Mouse (Mus musculus) lung, embryonic 15.5 days (tissue): Measurements from ENCODE around the gene Fcnb. TPM values are rescaled to one million over a fixed set of nuclear protein-coding genes. Genes with fewer than 3 reads are reported as not detected.

Source experiments
- ATAC-seq: fragments of 200-750 bp; cut with Nextera tagmentation; 2 replicates; pipeline ENCODE4 v1.8.0; 2017; ENCODE audit warnings: moderate number of reproducible peaks, borderline replicate concordance; ENCODE audit not compliant: low FRiP score, low TSS enrichment; ENCODE audit errors: extremely low read depth
- H3K27ac ChIP-seq: fragments of 300-500 bp; sonication (generic); 2 replicates; pipeline ENCODE4 v1.5.1; 2015; ENCODE audit warnings: moderate library complexity, mild to moderate bottlenecking, inconsistent platforms
- H3K27me3 ChIP-seq: fragments of 300-500 bp; sonication (generic); 2 replicates; pipeline ENCODE4 v1.6.1; 2015; ENCODE audit warnings: inconsistent platforms
- H3K36me3 ChIP-seq: fragments of 300-500 bp; sonication (generic); 2 replicates; pipeline ENCODE4 v1.6.1; 2015; ENCODE audit warnings: inconsistent platforms
- H3K4me1 ChIP-seq: fragments of 300-500 bp; sonication (generic); 2 replicates; pipeline ENCODE4 v1.6.1; 2015; ENCODE audit warnings: inconsistent platforms
- H3K4me2 ChIP-seq: fragments of 300-500 bp; sonication (generic); 2 replicates; pipeline ENCODE4 v1.6.1; 2015; ENCODE audit warnings: inconsistent platforms, mild to moderate bottlenecking, moderate library complexity
- H3K4me3 ChIP-seq: fragments of 300-500 bp; sonication (generic); 2 replicates; pipeline ENCODE4 v1.5.1; 2015; ENCODE audit warnings: mild to moderate bottlenecking, inconsistent platforms
- H3K9ac ChIP-seq: fragments of 300-500 bp; sonication (generic); 2 replicates; pipeline ENCODE4 v1.6.1; 2015; ENCODE audit warnings: inconsistent platforms
- H3K9me3 ChIP-seq: fragments of 300-500 bp; sonication (generic); 2 replicates; pipeline ENCODE4 v1.6.1; 2016; ENCODE audit warnings: inconsistent platforms
- WGBS: fragments of 180-500 bp; shearing (Covaris S2); methylation state at CpG from one replicate; pipeline ENCODE4 v1.1.7; 2015; 5-methylcytosine and 5-hydroxymethylcytosine counted together
- polyA plus RNA-seq: library from polyadenylated mRNA; unstranded; fragments of >200 nt; fragmentation: Nextera tagmentation; extraction: Ambion mirVana; gene quantifications from 2 replicates; pipeline ENCODE4 v1.2.1, GENCODE M21; 2015

Fcnb gene
- polyA plus RNA-seq, 1 experiment from 2014 or later: 0.29 TPM

DNA sequence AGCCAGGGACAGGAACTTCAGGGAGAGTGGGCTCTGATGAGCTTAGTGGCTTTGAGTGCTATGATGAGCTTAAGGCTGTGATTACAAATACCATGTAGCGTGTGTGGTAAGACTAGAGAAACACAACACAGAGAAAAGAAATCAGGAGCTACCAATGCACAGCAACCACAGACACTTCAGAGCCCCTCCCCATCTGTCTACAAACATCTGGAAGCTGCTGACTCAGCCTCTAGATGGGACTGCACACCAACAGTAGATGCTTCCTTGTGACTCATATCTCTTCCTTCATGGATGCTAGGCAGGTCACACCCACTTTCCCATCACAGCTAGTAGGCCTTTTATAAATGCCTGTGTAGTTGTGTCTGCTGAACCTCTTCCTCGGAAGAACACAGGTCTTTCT, 17.2 kb upstream of the Fcnb start:
- no peak for ATAC-seq
- Histone ChIP-seq H3K27ac (no peak overlapping the region), H3K4me3 (no peak overlapping the region), H3K4me2 (no peak overlapping the region), H3K9ac (no peak overlapping the region), H3K27me3 (peaks cover 20% of the 10 kb centered on the region; the same call in 1 of the 2 replicates), H3K4me1 (0 out of 2 replicates have a peak, but pooled peaks cover 3% of the 10 kb centered on the region), H3K9me3 (no peaks in the 10 kb centered on the region), H3K36me3 (no peaks in the 10 kb centered on the region)
- WGBS: 84% methylated on average over 2 of the region's 2 CpGs

- no peak overlapping the region for H3K4me3 ChIP-seq
- 67% methylated on average over 9 of the region's 9 CpGs for WGBS
- H3K4me2 ChIP-seq: no peak overlapping the region
- no peak for ATAC-seq
- no peaks in the 10 kb centered on the region for H3K36me3 ChIP-seq
- no peak overlapping the region for H3K9ac ChIP-seq
- H3K27ac ChIP-seq: no peak overlapping the region
- no peaks in the 10 kb centered on the region for H3K9me3 ChIP-seq
- H3K27me3 ChIP-seq: peaks cover 20% of the 10 kb centered on the region; the same call in 1 of the 2 replicates
- H3K4me1 ChIP-seq: 0 out of 2 replicates have a peak, but pooled peaks cover 3% of the 10 kb centered on the region
These were observed 16.3 kb upstream of the Fcnb start for GRCm38 (mm10) chr2:28100796-28101483.

GRCm38 (mm10) chr2:28098547-28099505, 14.1 kb upstream of the Fcnb start:
- Histone ChIP-seq H3K4me1 (0 out of 2 replicates have a peak, but pooled peaks cover 3% of the 10 kb centered on the region), H3K4me2 (peak overlapping the region; percentile 40), H3K27ac (no peak overlapping the region), H3K9ac (no peak overlapping the region), H3K27me3 (peaks cover 20% of the 10 kb centered on the region; the same call in 1 of the 2 replicates), H3K9me3 (no peaks in the 10 kb centered on the region), H3K4me3 (0 out of 2 replicates have a peak overlapping the region, but pooled peaks have one; percentile 3), H3K36me3 (no peaks in the 10 kb centered on the region)
- 9% methylated on average over 24 of the region's 24 CpGs for WGBS
- ATAC-seq: no peak

DNA sequence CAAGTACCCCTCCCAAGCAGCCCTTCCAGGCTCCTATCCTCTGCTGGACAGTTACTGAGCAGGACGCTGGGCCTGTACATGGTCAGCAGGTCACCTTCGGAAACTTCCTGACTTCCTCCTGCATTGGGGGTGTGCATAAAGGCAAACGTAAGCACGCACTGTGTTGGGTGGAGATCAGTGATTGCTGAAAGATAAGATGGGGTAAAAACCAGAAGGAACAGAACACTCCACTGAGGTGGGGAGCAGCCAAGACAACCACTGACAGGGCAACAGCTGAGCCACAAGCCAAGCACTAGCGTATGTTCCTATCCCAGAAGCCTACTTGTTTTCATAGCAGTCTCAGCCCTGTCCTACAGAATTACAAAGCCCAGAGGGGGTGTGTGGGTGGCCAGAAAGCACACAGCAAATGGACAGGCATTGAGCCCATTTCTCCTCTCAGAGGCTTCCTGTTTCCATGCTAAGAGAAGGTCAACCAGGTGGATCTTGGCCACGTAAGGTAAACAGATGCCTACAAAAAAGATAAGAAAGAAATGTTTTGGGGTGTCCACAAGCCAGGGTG, 12.1 kb upstream of the Fcnb start:
- H3K27ac ChIP-seq: no peak overlapping the region
- H3K4me2 ChIP-seq: no peak overlapping the region
- no peaks in the 10 kb centered on the region for H3K9me3 ChIP-seq
- no peak overlapping the region for H3K9ac ChIP-seq
- 72% methylated on average over 6 of the region's 6 CpGs for WGBS
- H3K4me1 ChIP-seq: 0 out of 2 replicates have a peak, but pooled peaks cover 3% of the 10 kb centered on the region
- no peak for ATAC-seq
- H3K4me3 ChIP-seq: no peak overlapping the region
- H3K36me3 ChIP-seq: no peaks in the 10 kb centered on the region
- peaks cover 20% of the 10 kb centered on the region; the same call in 1 of the 2 replicates for H3K27me3 ChIP-seq

GRCm38 (mm10) chr2:28092099-28092498, 7.4 kb upstream of the Fcnb start:
- no peaks in the 10 kb centered on the region for H3K4me1 ChIP-seq
- no peak overlapping the region for H3K9ac ChIP-seq
- ATAC-seq: no peak
- H3K4me2 ChIP-seq: no peak overlapping the region
- no peaks in the 10 kb centered on the region for H3K36me3 ChIP-seq
- no peak overlapping the region for H3K4me3 ChIP-seq
- 73% methylated on average over 8 of the region's 8 CpGs for WGBS
- no peak overlapping the region for H3K27ac ChIP-seq
- H3K27me3 ChIP-seq: no peaks in the 10 kb centered on the region
- H3K9me3 ChIP-seq: no peaks in the 10 kb centered on the region

DNA sequence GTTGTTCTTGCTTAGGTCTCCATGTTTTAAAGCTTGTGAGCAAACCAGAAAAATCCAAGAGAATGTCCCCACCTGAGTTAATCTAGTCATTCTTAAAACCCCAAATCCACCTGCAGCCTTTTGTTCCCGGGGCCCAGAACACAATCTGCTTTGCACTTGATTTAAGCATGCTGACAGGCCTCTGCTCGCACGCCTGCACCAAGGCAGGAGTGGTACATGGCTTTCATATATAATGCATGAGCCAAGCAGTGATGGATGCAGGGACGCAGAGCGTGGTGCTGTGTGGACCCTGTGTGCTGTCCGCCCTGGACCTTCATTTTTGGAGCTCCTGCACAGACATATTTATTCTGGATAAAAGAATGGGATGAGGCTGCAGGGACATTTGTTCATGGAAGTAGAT, 6.4 kb upstream of the Fcnb start:
- WGBS: 81% methylated on average over 6 of the region's 6 CpGs
- ATAC-seq: no peak
- Histone ChIP-seq H3K27ac (no peak overlapping the region), H3K9ac (no peak overlapping the region), H3K4me2 (no peak overlapping the region), H3K9me3 (no peaks in the 10 kb centered on the region), H3K4me1 (no peaks in the 10 kb centered on the region), H3K36me3 (no peaks in the 10 kb centered on the region), H3K4me3 (no peak overlapping the region), H3K27me3 (no peaks in the 10 kb centered on the region)

DNA sequence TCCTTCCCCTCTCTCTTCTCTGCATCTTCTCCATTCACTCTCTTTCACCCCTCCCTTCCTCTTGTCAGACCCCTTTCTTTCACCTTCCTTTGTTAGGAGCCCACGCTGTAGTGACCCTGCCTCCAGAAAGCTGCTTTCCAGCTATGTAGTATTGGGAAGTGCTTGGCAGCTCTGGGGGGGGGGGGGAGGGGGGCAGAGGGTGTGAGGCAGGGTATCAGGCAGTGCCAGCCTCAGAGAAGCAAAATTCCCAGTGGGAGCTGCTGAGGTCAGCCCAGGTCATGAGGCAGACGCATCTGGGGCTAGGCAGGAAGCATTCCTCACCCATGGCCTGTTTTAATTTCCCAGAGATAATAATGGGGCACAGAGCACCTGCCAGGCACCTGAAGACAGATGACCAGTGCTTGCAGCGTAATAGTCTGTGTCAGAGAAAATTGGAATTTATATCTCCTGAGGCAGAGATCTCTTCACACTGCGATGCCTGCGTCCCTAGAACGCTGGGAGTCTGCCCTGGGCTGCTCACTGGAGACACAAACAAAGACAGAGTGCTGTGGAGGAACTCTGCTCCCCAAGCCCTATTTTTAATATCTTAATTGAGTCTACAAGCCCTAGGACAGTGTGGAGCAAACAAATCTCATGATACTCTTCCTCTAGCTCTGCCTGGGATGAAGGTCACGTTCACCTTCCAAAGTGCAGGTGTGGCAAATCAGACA, 5.8 kb upstream of the Fcnb start:
- no peaks in the 10 kb centered on the region for H3K27me3 ChIP-seq
- H3K4me2 ChIP-seq: no peak overlapping the region
- no peaks in the 10 kb centered on the region for H3K36me3 ChIP-seq
- no peak overlapping the region for H3K9ac ChIP-seq
- 54% methylated on average over 7 of the region's 7 CpGs for WGBS
- no peak overlapping the region for H3K4me3 ChIP-seq
- H3K4me1 ChIP-seq: no peaks in the 10 kb centered on the region
- H3K27ac ChIP-seq: no peak overlapping the region
- H3K9me3 ChIP-seq: no peaks in the 10 kb centered on the region
- ATAC-seq: no peak

GRCm38 (mm10) chr2:28089095-28089494, 4.4 kb upstream of the Fcnb start:
- ATAC-seq: peak; percentile 69; the same call in 1 of the 2 replicates
- Histone ChIP-seq H3K4me3 (no peak overlapping the region), H3K27ac (no peak overlapping the region), H3K4me2 (no peak overlapping the region), H3K9me3 (no peaks in the 10 kb centered on the region), H3K4me1 (no peaks in the 10 kb centered on the region), H3K27me3 (no peaks in the 10 kb centered on the region), H3K9ac (no peak overlapping the region), H3K36me3 (no peaks in the 10 kb centered on the region)
- WGBS: 27% methylated on average over 5 of the region's 5 CpGs

GRCm38 (mm10) chr2:28086112-28086511, 1.4 kb upstream of the Fcnb start:
- Histone ChIP-seq H3K9ac (no peak overlapping the region), H3K36me3 (no peaks in the 10 kb centered on the region), H3K9me3 (no peaks in the 10 kb centered on the region), H3K27ac (no peak overlapping the region), H3K4me3 (no peak overlapping the region), H3K27me3 (no peaks in the 10 kb centered on the region), H3K4me2 (no peak overlapping the region), H3K4me1 (no peaks in the 10 kb centered on the region)
- 72% methylated on average over 10 of the region's 10 CpGs for WGBS
- no peak for ATAC-seq

DNA sequence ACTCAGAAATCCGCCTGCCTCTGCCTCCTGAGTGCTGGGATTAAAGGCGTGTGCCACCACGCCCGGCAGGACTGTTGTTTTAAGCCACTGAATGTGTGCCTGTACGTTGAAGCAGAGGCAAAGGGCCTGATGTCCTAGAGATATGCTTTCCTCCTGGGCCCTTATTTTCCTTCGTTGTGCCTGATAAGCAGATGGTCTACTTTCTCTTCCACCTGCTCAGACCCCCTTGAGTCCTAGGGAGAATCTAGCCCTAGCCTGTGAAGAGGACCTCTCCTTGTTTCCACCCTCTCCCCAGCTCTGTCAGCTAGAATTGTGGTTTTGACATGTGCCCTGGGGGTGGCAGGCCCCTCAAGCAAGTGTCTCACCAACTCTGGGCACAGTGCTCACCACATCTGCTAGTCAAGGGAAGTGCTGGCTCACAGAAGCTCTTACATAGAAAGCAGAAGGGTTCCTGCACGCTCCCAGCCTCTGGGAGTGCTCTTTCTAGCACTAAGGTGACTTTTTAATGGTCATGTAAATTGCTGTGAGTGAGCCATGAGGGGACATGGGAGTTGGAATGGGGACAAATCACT, 9.0 kb downstream of the Fcnb start:
- Histone ChIP-seq H3K4me2 (no peak overlapping the region), H3K27me3 (no peaks in the 10 kb centered on the region), H3K4me3 (no peak overlapping the region), H3K4me1 (no peaks in the 10 kb centered on the region), H3K9me3 (no peaks in the 10 kb centered on the region), H3K27ac (no peak overlapping the region), H3K9ac (no peak overlapping the region), H3K36me3 (no peaks in the 10 kb centered on the region)
- WGBS: 76% methylated on average over 7 of the region's 7 CpGs
- ATAC-seq: no peak

DNA sequence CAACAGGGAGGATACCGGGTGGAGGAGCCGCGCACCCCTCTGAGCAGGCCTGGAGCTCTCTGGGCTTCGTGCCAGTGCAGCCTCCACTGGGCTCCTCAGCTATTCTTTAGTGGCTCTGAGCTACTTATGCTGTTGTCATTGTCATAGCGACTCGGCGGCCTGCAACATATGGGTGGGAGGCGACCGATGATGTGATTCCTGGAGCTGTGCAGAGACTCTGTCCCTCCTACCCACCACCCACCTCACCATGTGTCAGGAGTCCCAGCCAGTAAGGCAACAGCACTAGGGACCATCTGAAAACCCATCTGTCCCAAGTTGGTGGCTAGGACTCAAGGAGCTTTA, 16.2 kb downstream of the Fcnb start:
- H3K4me2 ChIP-seq: no peak overlapping the region
- no peak overlapping the region for H3K4me3 ChIP-seq
- no peaks in the 10 kb centered on the region for H3K36me3 ChIP-seq
- WGBS: 62% methylated on average over 9 of the region's 9 CpGs
- H3K4me1 ChIP-seq: no peaks in the 10 kb centered on the region
- no peaks in the 10 kb centered on the region for H3K9me3 ChIP-seq
- H3K9ac ChIP-seq: no peak overlapping the region
- H3K27me3 ChIP-seq: no peaks in the 10 kb centered on the region
- no peak for ATAC-seq
- H3K27ac ChIP-seq: no peak overlapping the region
